Mouse (Mus musculus): ENCODE results near the gene Vangl2.

The Vangl2 gene

DNA sequence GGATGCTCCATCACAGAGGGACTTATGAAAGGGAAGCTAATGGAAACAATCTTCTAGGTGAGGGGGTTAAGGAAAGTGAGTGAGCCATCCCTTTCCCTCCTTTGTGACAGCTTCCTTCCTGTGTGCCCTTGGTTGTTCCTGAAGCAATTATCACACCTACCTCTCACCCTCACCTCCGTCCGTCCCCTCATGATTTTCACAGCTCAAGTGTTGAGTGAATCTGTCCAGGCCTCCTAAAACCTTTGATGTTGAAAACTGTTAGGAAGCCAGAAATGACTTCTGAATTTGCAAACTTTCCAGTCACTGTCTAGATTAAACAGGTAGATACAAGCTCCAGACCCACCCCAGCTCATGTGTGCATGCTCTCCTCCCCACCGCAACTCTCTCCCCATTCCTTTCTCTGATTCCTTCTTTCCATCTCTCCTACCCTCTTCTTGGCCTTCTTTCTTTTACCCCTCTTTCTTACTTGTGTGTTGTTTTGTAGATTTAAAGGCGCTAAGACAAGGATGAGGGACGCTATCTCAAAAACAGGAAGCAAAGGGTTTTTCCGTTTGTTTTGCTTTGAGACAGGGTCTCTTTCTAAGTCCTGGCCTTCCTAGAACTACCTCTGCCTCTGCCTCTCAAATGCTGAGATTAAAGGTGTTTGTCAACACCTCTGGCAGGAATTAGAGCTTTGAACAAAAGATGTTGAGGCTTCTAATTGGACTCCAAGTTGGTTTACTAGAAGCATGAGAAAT lies 62.0 kb downstream of the Vangl2 start:
- no peak for DNase-seq (ENCODE audit: low spot score in 2 of 2)

DNA sequence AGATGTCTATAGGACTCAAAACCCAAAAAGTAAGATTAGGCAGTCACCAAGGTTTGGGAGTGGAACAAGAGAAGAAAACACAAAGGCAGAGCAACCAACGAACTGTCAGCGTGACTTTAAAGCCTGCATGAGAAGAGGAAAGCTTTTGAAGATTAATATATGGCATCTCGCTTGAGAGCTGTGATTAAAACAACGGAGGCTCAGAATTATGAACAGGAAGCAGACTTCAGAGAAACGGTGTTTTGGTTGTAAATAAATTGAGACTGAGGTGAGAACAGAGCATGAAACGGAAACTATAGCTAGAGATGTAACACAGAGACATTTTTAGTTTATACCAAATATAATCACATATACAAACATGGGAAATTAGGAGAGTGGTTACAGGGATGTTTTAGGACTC lies 64.6 kb downstream of the Vangl2 start:
- DNase-seq (ENCODE audit: low spot score in 2 of 2), result no peak

DNA sequence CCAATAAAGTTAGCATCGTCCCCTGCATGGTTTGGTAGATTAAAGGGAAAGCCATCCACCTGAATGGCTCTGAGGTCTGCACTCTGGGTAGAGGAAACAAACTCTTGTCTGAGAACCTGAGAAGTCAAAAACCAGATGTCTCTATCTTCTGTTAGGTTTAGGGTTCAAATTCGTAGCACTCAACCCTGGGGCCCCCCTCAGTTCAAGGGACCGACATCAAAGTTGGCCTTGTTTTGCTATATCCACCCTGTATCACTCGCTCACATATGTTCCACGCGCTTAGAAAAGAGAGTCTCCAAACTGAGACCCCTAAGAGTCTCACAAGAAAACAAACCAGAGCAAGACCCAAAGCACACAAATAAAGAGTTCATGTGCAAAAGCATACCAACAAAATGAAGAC lies 66.5 kb downstream of the Vangl2 start:
- no peak for DNase-seq (ENCODE audit: low spot score in 2 of 2)

DNA sequence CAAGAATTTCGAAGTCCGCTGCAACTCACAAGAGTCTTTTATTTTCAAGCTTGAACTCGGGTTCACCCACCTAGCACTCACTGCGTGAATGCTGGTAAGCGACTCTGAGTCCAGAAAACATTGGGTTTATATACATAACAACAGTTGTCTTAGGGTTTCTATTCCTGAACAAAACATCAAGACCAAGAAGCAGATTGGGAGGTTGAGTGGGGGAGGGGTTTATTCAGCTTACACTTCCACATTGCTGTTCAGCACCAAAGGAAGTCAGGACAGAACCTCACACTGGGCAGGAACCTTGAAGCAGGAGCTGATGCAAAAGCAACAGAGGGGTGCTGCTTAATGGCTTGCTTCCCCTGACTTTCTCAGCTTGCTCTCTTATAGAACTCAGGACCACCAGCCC lies 67.5 kb downstream of the Vangl2 start:
- no peak for DNase-seq (ENCODE audit: low spot score in 2 of 2)

DNA sequence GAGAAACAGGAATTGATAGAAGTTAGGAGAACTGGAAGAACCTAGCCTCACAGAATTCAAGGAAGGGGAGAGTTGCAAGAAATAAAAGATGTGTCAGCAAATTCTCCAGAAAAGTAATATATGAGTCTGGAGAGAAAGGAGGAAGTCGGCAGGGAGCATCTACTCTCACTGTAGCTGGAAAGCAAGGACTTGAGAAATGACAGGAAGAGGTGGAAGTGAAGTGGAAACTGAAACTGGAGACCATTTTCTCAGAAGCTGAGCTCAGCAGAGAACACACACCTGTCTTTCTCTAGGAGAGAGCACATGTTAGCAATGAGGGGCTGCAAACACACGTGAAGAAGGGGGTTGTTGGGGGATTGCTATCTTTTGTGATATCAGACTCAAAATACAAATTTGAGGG lies 70.8 kb downstream of the Vangl2 start:
- DNase-seq (ENCODE audit: low spot score in 2 of 2), result no peak

DNA sequence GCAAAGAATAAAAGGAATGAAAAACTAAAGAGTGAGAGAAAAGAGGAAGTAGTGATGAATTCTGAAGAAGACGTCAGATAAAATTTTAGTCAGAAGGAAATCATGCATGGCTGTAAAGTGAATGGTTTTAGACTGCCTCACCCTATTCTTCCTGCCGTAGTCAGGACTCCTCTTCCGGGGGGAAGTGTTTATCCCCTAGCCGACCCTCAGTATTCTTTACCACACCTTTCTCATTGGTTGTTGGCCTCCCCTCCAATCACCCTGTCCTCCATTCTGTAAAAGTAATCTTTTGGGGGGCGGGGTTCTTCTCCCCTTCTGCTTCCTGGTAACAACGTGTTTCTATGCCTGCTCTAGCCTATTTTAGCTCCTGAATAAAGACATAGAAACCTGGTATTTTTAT lies 73.2 kb downstream of the Vangl2 start:
- no peak for DNase-seq (ENCODE audit: low spot score in 2 of 2)
